Mouse (Mus musculus) lung, embryonic 14.5 days (tissue): ENCODE measurements at regions not wholly inside any gene's neighbourhood (a gene's known extent, or its start where the extent isn't known, plus 50 kb on each side); places are given as distances from the start of the nearest gene placed in this dataset.

Experiments
- ATAC-seq: fragments of 200-750 bp; cut with Nextera tagmentation; 2 replicates; pipeline ENCODE4 v1.8.0; 2017; ENCODE audit warnings: mild to moderate bottlenecking, moderate TSS enrichment, moderate library complexity; ENCODE audit not compliant: insufficient read depth
- DNase-seq: peaks from one replicate; pipeline ENCODE4 v3.0.0-alpha.2; 2015
- H3K27ac ChIP-seq: fragments of 300-500 bp; sonication (generic); 2 replicates; pipeline ENCODE4 v1.5.1; 2014; ENCODE audit warnings: low read depth, mild to moderate bottlenecking, moderate library complexity
- H3K27me3 ChIP-seq: fragments of 300-500 bp; sonication (generic); 2 replicates; pipeline ENCODE4 v1.6.1; 2014; ENCODE audit warnings: low read length, control low read depth; ENCODE audit not compliant: insufficient read depth
- H3K36me3 ChIP-seq: fragments of 300-500 bp; sonication (generic); 2 replicates; pipeline ENCODE4 v1.6.1; 2014; ENCODE audit warnings: control low read depth; ENCODE audit not compliant: insufficient read depth
- H3K4me1 ChIP-seq: fragments of 300-500 bp; sonication (generic); 2 replicates; pipeline ENCODE4 v1.6.1; 2014; ENCODE audit warnings: antibody characterized with exemption, control low read depth; ENCODE audit not compliant: insufficient read depth
- H3K4me2 ChIP-seq: fragments of 300-500 bp; sonication (generic); 2 replicates; pipeline ENCODE4 v1.6.1; 2014; ENCODE audit warnings: mild to moderate bottlenecking
- H3K4me3 ChIP-seq: fragments of 300-500 bp; sonication (generic); 2 replicates; pipeline ENCODE4 v1.5.1; 2014; ENCODE audit warnings: low read depth, low read length
- H3K9ac ChIP-seq: fragments of 300-500 bp; sonication (generic); 2 replicates; pipeline ENCODE4 v1.6.1; 2014
- H3K9me3 ChIP-seq: fragments of 300-500 bp; sonication (generic); 2 replicates; pipeline ENCODE4 v1.6.1; 2016; ENCODE audit warnings: low read depth, low read length, control low read depth
- CTCF ChIP-seq: IDR thresholded peaks from 2 replicates; pipeline ENCODE4 v1.5.1; 2016; ENCODE audit warnings: antibody characterized with exemption, low read depth
- WGBS: fragments of 180-500 bp; shearing (Covaris S2); extraction: QIAGEN DNeasy Blood & Tissue Kit; methylation state at CpG from one replicate; pipeline ENCODE4 v1.1.7; 2014; 5-methylcytosine and 5-hydroxymethylcytosine counted together

DNA sequence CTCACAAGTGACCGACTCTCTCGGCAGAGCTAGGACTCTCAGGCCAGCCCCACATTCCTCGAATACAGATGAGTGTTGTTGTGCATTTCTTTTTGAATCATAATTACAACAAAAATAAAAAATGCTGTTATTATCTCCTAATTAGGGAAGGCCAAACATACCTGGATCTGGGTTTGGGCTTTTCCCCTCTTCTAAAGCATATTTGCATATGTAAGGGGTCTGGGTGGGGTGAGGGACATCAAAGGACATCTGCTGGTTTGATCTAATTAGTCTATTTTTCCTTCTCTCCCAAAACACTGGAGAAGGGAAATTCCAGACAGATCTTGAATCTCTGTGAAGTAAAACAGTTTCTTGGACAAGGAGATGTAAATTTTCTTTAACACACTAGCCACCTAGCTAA is 85.3 kb downstream of the Tfap2a start:
- no peaks in the 10 kb centered on the region for H3K9me3 ChIP-seq
- H3K27ac ChIP-seq: no peak overlapping the region
- no peaks in the 10 kb centered on the region for H3K36me3 ChIP-seq
- H3K4me3 ChIP-seq: no peak overlapping the region
- H3K4me1 ChIP-seq: no peaks in the 10 kb centered on the region
- H3K9ac ChIP-seq: no peak overlapping the region
- H3K27me3 ChIP-seq: no peaks in the 10 kb centered on the region
- DNase-seq (no peak), ATAC-seq (no peak)
- no peak for TF ChIP-seq CTCF
- WGBS: 72% methylated on average over 3 of the region's 3 CpGs
- H3K4me2 ChIP-seq: no peak overlapping the region

- H3K4me3 ChIP-seq: no peak overlapping the region
- no peaks in the 10 kb centered on the region for H3K9me3 ChIP-seq
- H3K27ac ChIP-seq: no peak overlapping the region
- H3K4me2 ChIP-seq: peak overlapping the region; percentile 37
- H3K36me3 ChIP-seq: no peaks in the 10 kb centered on the region
- peak; percentile 32 for TF ChIP-seq CTCF
- H3K9ac ChIP-seq: no peak overlapping the region
- WGBS: 25% methylated on average over 16 of the region's 16 CpGs
- H3K27me3 ChIP-seq: no peaks in the 10 kb centered on the region
- ATAC-seq: peak; percentile 76; the same call in 1 of the 2 replicates
- H3K4me1 ChIP-seq: no peaks in the 10 kb centered on the region
- peak; percentile 87 for DNase-seq
Measured at GRCm38 (mm10) chr13:40651056-40651455, 87.1 kb downstream of the Tfap2a start.

- Histone ChIP-seq H3K4me3 (no peak overlapping the region), H3K27me3 (no peaks in the 10 kb centered on the region), H3K4me1 (no peaks in the 10 kb centered on the region), H3K9ac (no peak overlapping the region), H3K27ac (no peak overlapping the region), H3K9me3 (no peaks in the 10 kb centered on the region), H3K4me2 (no peak overlapping the region), H3K36me3 (no peaks in the 10 kb centered on the region)
- 31% methylated on average over 10 of the region's 10 CpGs for WGBS
- no peak for TF ChIP-seq CTCF
- ATAC-seq (no peak), DNase-seq (peak; percentile 13)
Measured at GRCm38 (mm10) chr13:40650036-40650709, 88.0 kb downstream of the Tfap2a start.

- Histone ChIP-seq H3K4me2 (no peak overlapping the region), H3K27ac (no peak overlapping the region), H3K9ac (no peak overlapping the region), H3K4me3 (no peak overlapping the region), H3K4me1 (no peaks in the 10 kb centered on the region), H3K36me3 (no peaks in the 10 kb centered on the region), H3K27me3 (no peaks in the 10 kb centered on the region), H3K9me3 (no peaks in the 10 kb centered on the region)
- ATAC-seq: no peak
- no peak for DNase-seq
- TF ChIP-seq CTCF: no peak
- WGBS: 43% methylated on average over 10 of the region's 10 CpGs
Measured at GRCm38 (mm10) chr13:40649096-40650035, 88.8 kb downstream of the Tfap2a start.

GRCm38 (mm10) chr13:40646131-40646530 is 92.0 kb downstream of the Tfap2a start:
- Histone ChIP-seq H3K9ac (no peak overlapping the region), H3K4me1 (no peaks in the 10 kb centered on the region), H3K27ac (no peak overlapping the region), H3K36me3 (no peaks in the 10 kb centered on the region), H3K27me3 (no peaks in the 10 kb centered on the region), H3K4me2 (no peak overlapping the region), H3K4me3 (no peak overlapping the region), H3K9me3 (no peaks in the 10 kb centered on the region)
- 88% methylated on average over 10 of the region's 10 CpGs for WGBS
- TF ChIP-seq CTCF: no peak
- ATAC-seq: no peak
- DNase-seq: no peak

GRCm38 (mm10) chr13:40645646-40646045 is 92.5 kb downstream of the Tfap2a start:
- no peaks in the 10 kb centered on the region for H3K9me3 ChIP-seq
- no peak for TF ChIP-seq CTCF
- WGBS: 83% methylated on average over 3 of the region's 3 CpGs
- no peaks in the 10 kb centered on the region for H3K27me3 ChIP-seq
- no peak overlapping the region for H3K27ac ChIP-seq
- DNase-seq: no peak
- H3K4me1 ChIP-seq: no peaks in the 10 kb centered on the region
- no peak for ATAC-seq
- no peak overlapping the region for H3K4me2 ChIP-seq
- H3K36me3 ChIP-seq: no peaks in the 10 kb centered on the region
- H3K4me3 ChIP-seq: no peak overlapping the region
- H3K9ac ChIP-seq: no peak overlapping the region

- Histone ChIP-seq H3K4me2 (no peak overlapping the region), H3K9me3 (no peaks in the 10 kb centered on the region), H3K9ac (no peak overlapping the region), H3K27ac (no peak overlapping the region), H3K27me3 (no peaks in the 10 kb centered on the region), H3K36me3 (no peaks in the 10 kb centered on the region), H3K4me3 (no peak overlapping the region), H3K4me1 (no peaks in the 10 kb centered on the region)
- no peak for TF ChIP-seq CTCF
- 44% methylated on average over 6 of the region's 6 CpGs for WGBS
- DNase-seq (no peak), ATAC-seq (no peak)
Measured at GRCm38 (mm10) chr13:40642931-40643330, 95.2 kb downstream of the Tfap2a start.
